Mouse (Mus musculus): ENCODE measurements around the gene Cd63. TPM values are rescaled to one million over a fixed set of nuclear protein-coding genes. Genes with fewer than 3 reads are reported as not detected.

Cd63 gene
- 346 and 448 TPM in 2 replicates for polyA plus RNA-seq (2012; rRNA removed)
- polyA plus RNA-seq (2014; fragmentation: Nextera tagmentation; extraction: Ambion mirVana), result 942 and 957 TPM in 2 replicates

DNA sequence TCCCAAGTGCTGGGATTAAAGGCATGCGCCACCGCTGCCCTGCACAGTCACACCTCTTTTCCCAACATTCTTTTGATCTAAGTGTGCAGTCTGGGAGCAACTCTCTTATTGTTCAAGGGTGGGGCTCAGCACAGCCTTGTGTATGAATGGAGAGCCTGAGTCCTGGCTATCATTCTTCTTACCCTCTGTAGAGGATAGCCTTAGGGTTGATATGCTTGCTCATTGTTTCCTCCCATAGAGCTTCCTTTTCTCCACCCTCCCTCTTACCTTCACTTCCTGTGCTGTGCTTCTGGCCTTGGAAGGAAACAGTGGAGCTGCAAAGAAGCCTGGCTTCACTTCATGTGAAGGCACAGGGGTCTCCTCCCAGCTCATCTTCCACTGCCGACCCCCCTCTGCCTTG lies at the start of gene Cd63:
Cd63 (plus strand) TSS at position 292 of the 400 bp plus-strand sequence.
- DNase-seq (ENCODE audit: low spot score) (no peak), ATAC-seq (ENCODE audit: low FRiP score, low read depth) (no peak)
- Histone ChIP-seq H3K9me3 (ENCODE audit: control insufficient read depth, low read length) (no peaks in the 10 kb centered on the region), H3K4me2 (replicated peaks; ENCODE audit: low read depth, low read length, severe bottlenecking) (no peak within 1 kb of the TSS), H3K27me3 (ENCODE audit: control insufficient read depth, insufficient read depth, low read length) (peaks cover 5% of the 10 kb centered on the region; the same call in 1 of the 2 replicates), H3K36me3 (ENCODE audit: control insufficient read depth, insufficient read depth, low read length) (no peaks in the 10 kb centered on the region), H3K4me1 (ENCODE audit: control insufficient read depth, insufficient read depth, low read length) (peaks cover 8% of the 10 kb centered on the region), H3K27ac (replicated peaks; ENCODE audit: low read depth, low read length) (no peak within 1 kb of the TSS), H3K9ac (ENCODE audit: low read depth, low read length, severe bottlenecking) (no peak within 1 kb of the TSS), H3K4me3 (replicated peaks; ENCODE audit: low read length) (no peak within 1 kb of the TSS)
- TF ChIP-seq POLR2A (IDR thresholded peaks at IDR 0.05; ENCODE audit: borderline replicate concordance, extremely low read depth, insufficient read depth, insufficient read length), result no peak
- 85% methylated on average over 3 of the region's 3 CpGs for WGBS

DNA sequence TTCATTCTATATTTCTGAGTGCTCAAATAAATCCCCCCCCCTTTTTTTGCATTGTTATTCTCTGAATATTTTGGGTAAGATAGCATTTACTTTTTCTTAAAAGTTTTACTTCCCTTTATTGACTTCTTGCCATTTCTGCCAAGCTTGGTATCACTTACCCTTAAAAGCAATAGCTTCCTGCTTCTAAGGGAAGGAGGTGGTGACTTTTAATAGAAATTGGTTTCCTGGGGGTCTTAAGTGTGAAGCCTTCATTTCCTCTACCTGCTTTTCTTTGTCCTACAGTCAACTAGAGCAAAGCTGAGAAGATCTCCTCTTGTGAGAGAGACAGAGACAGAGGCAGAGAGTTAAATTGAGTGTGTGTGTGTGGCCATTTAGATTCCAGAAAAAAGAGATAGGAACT lies 39.6 kb upstream of the Cd63 start:
- TF ChIP-seq POLR2A (IDR thresholded peaks at IDR 0.05; ENCODE audit: borderline replicate concordance, extremely low read depth, insufficient read depth, insufficient read length), result no peak
- Histone ChIP-seq H3K36me3 (ENCODE audit: control insufficient read depth, insufficient read depth, low read length) (peaks cover 63% of the 10 kb centered on the region), H3K4me3 (replicated peaks; ENCODE audit: low read length) (no peak overlapping the region), H3K4me2 (replicated peaks; ENCODE audit: low read depth, low read length, severe bottlenecking) (no peak overlapping the region), H3K9me3 (ENCODE audit: control insufficient read depth, low read length) (no peaks in the 10 kb centered on the region), H3K27me3 (ENCODE audit: control insufficient read depth, insufficient read depth, low read length) (no peaks in the 10 kb centered on the region), H3K4me1 (ENCODE audit: control insufficient read depth, insufficient read depth, low read length) (no peaks in the 10 kb centered on the region), H3K9ac (ENCODE audit: low read depth, low read length, severe bottlenecking) (no peak overlapping the region), H3K27ac (replicated peaks; ENCODE audit: low read depth, low read length) (no peak overlapping the region)
- ATAC-seq (ENCODE audit: low FRiP score, low read depth) (no peak), DNase-seq (ENCODE audit: low spot score) (no peak)

DNA sequence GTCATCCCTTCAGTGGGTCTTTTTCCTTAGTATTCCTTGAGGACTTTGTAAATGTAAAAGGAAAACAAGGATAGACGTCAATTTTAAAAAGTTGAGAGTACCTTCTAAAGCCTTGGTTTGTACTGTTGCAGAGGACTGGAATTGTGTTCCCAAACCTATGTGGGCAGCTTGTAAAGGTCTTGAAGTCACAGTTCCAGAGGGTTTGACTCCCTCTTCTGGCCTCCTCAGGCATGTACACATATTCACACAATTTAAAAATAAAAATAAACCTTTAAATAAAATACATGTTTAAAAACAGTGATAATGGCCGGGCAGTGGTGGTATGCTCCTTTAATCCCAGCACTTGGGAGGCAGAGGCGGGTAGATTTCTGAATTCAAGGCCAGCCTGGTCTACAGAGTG lies 34.7 kb upstream of the Cd63 start:
- H3K27me3 ChIP-seq (ENCODE audit: control insufficient read depth, insufficient read depth, low read length), result no peaks in the 10 kb centered on the region
- ATAC-seq (ENCODE audit: low FRiP score, low read depth) (no peak), DNase-seq (ENCODE audit: low spot score) (no peak)
- H3K36me3 ChIP-seq (ENCODE audit: control insufficient read depth, insufficient read depth, low read length), result peaks cover 51% of the 10 kb centered on the region
- TF ChIP-seq POLR2A (IDR thresholded peaks at IDR 0.05; ENCODE audit: borderline replicate concordance, extremely low read depth, insufficient read depth, insufficient read length), result no peak
- no peak overlapping the region for H3K4me2 ChIP-seq (replicated peaks; ENCODE audit: low read depth, low read length, severe bottlenecking)
- no peak overlapping the region for H3K4me3 ChIP-seq (replicated peaks; ENCODE audit: low read length)
- no peak overlapping the region for H3K9ac ChIP-seq (ENCODE audit: low read depth, low read length, severe bottlenecking)
- no peaks in the 10 kb centered on the region for H3K4me1 ChIP-seq (ENCODE audit: control insufficient read depth, insufficient read depth, low read length)
- no peak overlapping the region for H3K27ac ChIP-seq (replicated peaks; ENCODE audit: low read depth, low read length)
- H3K9me3 ChIP-seq (ENCODE audit: control insufficient read depth, low read length), result no peaks in the 10 kb centered on the region
- 80% methylated on average over 3 of the region's 3 CpGs for WGBS

DNA sequence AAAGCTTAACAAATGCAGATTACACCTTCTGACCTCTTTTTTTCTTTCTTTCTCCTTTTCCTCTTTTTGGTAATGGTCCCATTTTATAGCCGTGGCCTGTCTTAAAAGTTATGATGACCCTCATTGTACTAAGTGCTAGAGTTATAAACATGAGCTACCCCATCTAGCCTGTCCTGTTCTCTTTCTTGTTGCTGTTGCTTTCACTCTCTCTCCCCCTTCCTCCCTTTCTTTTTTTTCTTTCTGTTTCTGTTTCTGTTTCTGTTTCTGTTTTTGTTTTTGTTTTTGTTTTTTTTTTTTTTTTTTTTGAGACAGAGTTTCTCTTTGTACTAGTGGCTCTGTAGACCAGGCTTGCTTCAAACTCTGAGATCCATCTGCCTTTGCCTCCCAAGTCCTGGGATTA lies 34.3 kb upstream of the Cd63 start:
- peaks cover 51% of the 10 kb centered on the region for H3K36me3 ChIP-seq (ENCODE audit: control insufficient read depth, insufficient read depth, low read length)
- DNase-seq (ENCODE audit: low spot score) (no peak), ATAC-seq (ENCODE audit: low FRiP score, low read depth) (no peak)
- no peak overlapping the region for H3K4me2 ChIP-seq (replicated peaks; ENCODE audit: low read depth, low read length, severe bottlenecking)
- H3K27ac ChIP-seq (replicated peaks; ENCODE audit: low read depth, low read length), result no peak overlapping the region
- no peaks in the 10 kb centered on the region for H3K9me3 ChIP-seq (ENCODE audit: control insufficient read depth, low read length)
- no peak overlapping the region for H3K9ac ChIP-seq (ENCODE audit: low read depth, low read length, severe bottlenecking)
- 92% methylated on average over 1 of the region's 1 CpGs for WGBS
- H3K27me3 ChIP-seq (ENCODE audit: control insufficient read depth, insufficient read depth, low read length), result no peaks in the 10 kb centered on the region
- H3K4me3 ChIP-seq (replicated peaks; ENCODE audit: low read length), result no peak overlapping the region
- no peak for TF ChIP-seq POLR2A (IDR thresholded peaks at IDR 0.05; ENCODE audit: borderline replicate concordance, extremely low read depth, insufficient read depth, insufficient read length)
- H3K4me1 ChIP-seq (ENCODE audit: control insufficient read depth, insufficient read depth, low read length), result no peaks in the 10 kb centered on the region

DNA sequence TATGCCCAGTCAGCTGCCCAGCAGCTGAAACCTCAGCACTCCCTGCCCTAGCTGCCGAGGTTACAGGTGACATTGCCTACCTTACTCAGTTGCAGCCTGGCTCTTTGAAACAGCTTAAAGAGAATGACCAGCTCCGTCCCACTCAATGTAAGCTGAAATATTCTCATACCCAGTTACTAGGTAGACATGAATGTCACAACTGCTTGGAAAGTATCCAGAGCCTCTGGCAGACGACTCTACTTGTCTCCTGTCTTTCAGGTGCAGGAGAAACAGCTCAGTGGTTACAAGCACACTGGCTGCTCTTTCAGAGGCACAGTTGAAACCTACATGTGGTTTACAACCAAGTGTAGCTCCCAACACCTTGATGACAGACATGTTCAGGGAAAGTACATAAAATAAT lies 30.4 kb upstream of the Cd63 start:
- H3K4me1 ChIP-seq (ENCODE audit: control insufficient read depth, insufficient read depth, low read length), result no peaks in the 10 kb centered on the region
- peaks cover 63% of the 10 kb centered on the region for H3K36me3 ChIP-seq (ENCODE audit: control insufficient read depth, insufficient read depth, low read length)
- H3K9ac ChIP-seq (ENCODE audit: low read depth, low read length, severe bottlenecking), result no peak overlapping the region
- H3K27me3 ChIP-seq (ENCODE audit: control insufficient read depth, insufficient read depth, low read length), result no peaks in the 10 kb centered on the region
- no peak for ATAC-seq (ENCODE audit: low FRiP score, low read depth)
- H3K4me2 ChIP-seq (replicated peaks; ENCODE audit: low read depth, low read length, severe bottlenecking), result no peak overlapping the region
- TF ChIP-seq POLR2A (IDR thresholded peaks at IDR 0.05; ENCODE audit: borderline replicate concordance, extremely low read depth, insufficient read depth, insufficient read length), result no peak
- no peaks in the 10 kb centered on the region for H3K9me3 ChIP-seq (ENCODE audit: control insufficient read depth, low read length)
- no peak overlapping the region for H3K27ac ChIP-seq (replicated peaks; ENCODE audit: low read depth, low read length)
- H3K4me3 ChIP-seq (replicated peaks; ENCODE audit: low read length), result no peak overlapping the region
- WGBS, result 79% methylated on average over 3 of the region's 3 CpGs
- DNase-seq (ENCODE audit: low spot score), result no peak

DNA sequence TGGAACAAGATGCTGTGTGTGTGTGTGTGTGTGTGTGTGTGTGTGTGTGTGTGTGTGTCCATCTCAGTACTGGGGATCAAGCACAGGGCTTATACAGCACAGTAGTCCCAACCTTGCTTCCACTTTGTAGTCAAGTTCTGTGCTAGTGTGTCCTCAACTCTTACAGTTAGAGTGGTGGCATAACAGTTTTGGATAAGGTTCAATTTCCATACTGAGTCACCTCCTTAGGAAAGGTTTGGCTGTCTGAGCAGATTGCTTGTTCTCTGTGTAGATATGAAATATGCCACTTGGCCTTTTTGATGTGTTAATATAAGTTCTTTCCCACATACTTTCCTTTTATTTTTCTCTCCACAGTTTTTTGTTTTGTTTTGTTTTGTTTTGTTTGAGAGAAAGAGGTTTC lies 22.5 kb upstream of the Cd63 start:
- Histone ChIP-seq H3K4me1 (ENCODE audit: control insufficient read depth, insufficient read depth, low read length) (no peaks in the 10 kb centered on the region), H3K4me3 (replicated peaks; ENCODE audit: low read length) (no peak overlapping the region), H3K27ac (replicated peaks; ENCODE audit: low read depth, low read length) (no peak overlapping the region), H3K36me3 (ENCODE audit: control insufficient read depth, insufficient read depth, low read length) (peaks cover 51% of the 10 kb centered on the region), H3K27me3 (ENCODE audit: control insufficient read depth, insufficient read depth, low read length) (no peaks in the 10 kb centered on the region), H3K9me3 (ENCODE audit: control insufficient read depth, low read length) (no peaks in the 10 kb centered on the region), H3K4me2 (replicated peaks; ENCODE audit: low read depth, low read length, severe bottlenecking) (no peak overlapping the region), H3K9ac (ENCODE audit: low read depth, low read length, severe bottlenecking) (no peak overlapping the region)
- TF ChIP-seq POLR2A (IDR thresholded peaks at IDR 0.05; ENCODE audit: borderline replicate concordance, extremely low read depth, insufficient read depth, insufficient read length), result no peak
- ATAC-seq (ENCODE audit: low FRiP score, low read depth), result no peak
- no peak for DNase-seq (ENCODE audit: low spot score)
